Mouse (Mus musculus) heart, postnatal 36 days (tissue): Measurements from ENCODE around the gene Peli2. TPM values are rescaled to one million over a fixed set of nuclear protein-coding genes. Genes with fewer than 3 reads are reported as not detected.

ENCODE experiments used
- DNase-seq, 2 experiments: peaks; one replicate each; pipeline ENCODE4 v3.0.0; 2021 to 2022
- intact Hi-C: fragments of 180-260 bp; cut with DNase I; formaldehyde crosslinking; loops from one replicate; pipeline ENCODE4 v1.15.1; 2025
- total RNA-seq, 2 experiments: library from RNA; stranded (reverse); gene quantifications; 2 replicates each; pipeline ENCODE4 v1.2.3; 2021

Peli2 gene
- total RNA-seq, 2 experiments from 2014 or later: 17.1 to 22.9 TPM

DNA sequence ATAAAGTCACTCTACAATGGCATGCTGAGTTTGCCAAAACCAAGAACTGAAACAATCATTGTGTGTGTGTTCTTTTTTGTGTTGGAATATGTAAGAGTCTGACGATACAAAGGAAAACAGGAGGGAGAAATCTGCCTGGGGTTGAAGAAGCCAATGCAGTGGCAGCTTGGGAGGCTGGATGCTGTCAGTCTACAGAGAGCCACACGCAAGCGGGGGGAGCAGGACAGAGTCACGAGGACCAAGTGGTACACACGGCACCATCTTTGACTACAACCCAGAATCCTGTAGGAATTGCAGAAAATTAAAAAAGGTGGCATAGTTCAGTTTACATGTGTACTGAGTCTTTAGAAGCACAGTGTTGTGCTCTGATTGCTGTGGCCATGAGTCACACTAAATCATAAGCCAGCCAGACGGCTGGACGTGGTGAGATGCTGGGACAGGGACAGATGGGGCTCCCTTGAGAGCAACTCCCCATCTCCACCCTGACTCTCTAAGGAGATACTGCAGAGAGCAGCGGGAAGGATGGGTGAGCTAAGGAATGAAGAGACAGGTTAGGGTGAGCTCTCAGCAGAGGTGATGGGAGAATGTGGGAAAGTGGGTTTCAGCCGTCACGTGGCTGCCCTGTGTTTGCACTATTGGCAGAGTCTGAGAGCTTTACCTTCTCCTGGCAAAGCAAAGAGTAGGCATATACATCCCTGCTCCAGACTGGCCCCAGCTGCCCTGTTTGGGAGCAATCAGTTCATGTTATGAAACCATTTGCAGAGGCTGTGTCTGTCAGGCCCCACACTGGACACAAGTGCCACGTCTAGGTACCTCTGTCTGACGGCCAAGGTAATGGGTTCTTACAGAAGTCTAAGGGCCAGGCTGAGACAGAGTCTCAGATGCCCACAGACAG lies 87.4 kb downstream of the Peli2 start:
- intact Hi-C loops: loop anchor here (5.0 kb wide), 1 partner anchor 39 kb away; no protein-coding TSS in a partner anchor
- no peak for DNase-seq

DNA sequence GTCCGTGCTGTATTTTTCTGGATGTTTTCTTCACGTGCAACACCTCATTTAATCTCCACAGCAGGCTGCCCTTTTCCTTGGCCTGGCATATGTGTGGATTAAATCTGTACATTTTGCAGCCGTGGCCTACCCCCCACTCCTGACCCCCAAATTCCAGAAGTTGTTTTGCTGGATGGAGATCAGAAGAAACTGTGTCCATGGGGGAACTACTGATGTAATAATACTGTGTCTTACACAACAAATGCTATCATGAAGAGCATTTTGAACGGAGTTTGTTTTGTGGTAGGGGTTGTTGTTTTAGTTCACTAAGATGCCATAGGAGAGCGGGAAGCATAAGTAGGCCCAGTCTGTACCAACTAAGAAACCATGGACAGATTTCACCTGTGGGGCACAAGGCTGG lies 88.8 kb downstream of the Peli2 start:
- intact Hi-C loops: loop anchor here (5.0 kb wide), 1 partner anchor 38 kb away; no protein-coding TSS in a partner anchor

DNA sequence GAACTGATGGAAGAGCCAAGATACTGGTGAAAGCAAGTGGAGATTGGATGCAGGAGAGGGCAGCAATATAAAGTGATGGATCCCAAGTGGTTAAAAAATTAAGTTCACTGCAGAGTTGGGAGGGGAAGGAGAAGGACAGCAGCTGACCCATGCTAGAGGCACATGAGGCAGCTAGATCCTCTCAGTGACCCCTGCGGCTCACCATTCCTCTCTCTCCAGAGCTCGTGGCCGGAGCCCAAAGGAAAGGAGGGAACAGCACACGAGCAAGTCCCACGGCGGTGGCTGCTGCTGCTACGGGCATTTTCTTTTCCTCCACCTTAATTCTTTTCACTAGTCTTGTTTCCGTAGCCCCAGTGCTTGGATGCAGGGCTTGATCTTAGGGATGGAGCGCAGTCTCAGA lies 89.5 kb downstream of the Peli2 start:
- intact Hi-C loops: no loop called here
- DNase-seq: no peak

More for the DNA sequence above, 88.8 kb downstream of the Peli2 start:
- no peak for DNase-seq

DNA sequence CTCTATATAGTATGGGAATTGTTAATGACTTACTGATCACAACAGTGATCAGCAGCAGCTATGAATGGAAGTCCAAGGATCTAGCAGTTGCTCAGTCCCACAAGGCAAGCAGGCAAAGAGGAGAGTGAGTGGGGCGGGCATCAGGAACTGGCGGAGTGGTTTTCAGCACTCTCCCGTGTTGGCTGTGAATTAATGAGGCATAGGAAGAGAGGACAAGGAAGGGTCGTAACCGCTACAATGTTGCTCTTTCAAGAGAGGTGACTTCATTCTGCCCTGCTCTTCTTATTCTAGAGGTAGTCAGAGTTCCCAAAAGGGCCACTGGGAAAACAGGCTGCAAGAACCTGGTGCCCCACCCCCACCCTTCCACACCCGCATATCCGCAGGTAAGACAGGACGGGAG lies 90.9 kb downstream of the Peli2 start:
- DNase-seq: no peak
- intact Hi-C loops: no loop called here

DNA sequence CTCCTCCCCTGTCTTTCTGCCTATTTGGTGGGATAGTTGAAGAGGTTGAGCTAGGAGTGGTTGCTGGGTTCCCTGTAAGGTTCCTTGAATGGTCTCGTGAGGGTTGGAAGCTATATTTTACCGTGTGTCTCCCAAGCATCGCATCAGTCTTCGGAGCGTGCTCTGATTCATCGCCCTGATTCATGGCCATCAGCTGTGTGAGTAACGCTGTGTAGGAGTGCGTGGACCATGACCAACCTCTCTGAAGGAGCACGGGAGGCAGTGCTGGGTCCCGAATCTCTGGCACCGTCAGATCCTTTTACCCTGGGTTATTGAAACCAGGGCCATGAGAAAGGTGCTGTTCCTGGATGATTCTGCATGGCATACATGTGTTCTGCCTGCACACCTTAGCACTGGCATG lies 92.2 kb downstream of the Peli2 start:
- DNase-seq: no peak
- intact Hi-C loops: no loop called here

DNA sequence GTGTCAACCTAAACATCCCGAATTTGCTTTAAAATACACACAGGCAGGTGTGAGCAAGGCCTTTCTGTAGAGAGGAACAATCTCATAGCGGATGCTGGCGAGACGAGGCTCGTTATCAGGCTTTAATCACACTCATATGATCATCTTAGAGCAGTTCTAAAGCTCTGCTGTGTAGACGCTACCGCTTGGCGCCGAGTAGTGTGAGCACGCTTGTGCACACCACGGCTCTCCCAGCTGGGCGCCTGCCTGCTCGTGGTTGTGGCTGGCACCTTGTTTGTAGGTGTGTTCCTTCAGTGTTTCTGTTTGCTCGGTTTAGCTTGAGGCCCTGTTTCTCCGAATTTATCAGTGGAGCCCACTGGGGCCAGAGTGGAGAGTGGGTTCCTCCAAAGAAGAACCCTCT lies 93.0 kb downstream of the Peli2 start:
- DNase-seq: no peak
- intact Hi-C loops: no loop called here

DNA sequence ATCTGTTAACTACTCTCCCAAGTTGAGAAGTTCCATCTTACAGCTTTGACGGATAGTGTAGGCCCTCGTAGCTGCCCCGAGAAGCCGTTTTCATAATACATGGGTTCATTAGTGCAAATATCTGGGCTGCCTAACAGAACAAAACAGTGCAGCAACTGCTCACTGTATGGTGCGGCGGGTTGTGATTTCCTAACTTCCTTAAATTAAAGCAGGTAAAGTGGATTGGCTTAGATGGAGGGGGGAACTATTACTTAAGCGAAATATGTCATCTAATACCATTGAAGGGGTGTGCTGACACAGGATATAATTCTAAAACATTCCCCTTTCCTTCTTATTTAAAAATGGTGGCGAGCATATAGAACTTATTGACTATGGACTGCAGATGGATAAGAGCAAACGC lies 101.4 kb downstream of the Peli2 start:
- intact Hi-C loops: no loop called here

DNA sequence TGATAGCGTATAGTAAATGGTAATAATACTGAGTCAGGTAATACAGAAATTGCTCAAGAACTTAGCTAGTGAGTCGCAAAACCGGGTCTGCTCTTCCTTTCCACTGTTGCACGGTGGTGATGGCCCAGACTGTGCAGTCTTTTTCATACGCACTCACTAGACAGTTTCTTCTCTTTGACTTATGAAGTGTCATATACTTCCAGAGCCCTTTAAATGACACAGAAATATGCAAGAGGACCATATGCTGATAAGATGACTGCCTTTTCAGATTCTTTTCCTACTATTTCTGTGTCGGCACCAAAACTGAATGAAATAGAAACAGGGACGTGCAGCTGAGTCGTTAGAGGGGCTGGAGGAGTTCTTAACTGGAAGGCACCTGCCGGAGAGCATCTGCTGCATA lies 102.1 kb downstream of the Peli2 start:
- intact Hi-C loops: no loop called here
- no peak for DNase-seq

More for the DNA sequence above, 101.4 kb downstream of the Peli2 start:
- no peak for DNase-seq

DNA sequence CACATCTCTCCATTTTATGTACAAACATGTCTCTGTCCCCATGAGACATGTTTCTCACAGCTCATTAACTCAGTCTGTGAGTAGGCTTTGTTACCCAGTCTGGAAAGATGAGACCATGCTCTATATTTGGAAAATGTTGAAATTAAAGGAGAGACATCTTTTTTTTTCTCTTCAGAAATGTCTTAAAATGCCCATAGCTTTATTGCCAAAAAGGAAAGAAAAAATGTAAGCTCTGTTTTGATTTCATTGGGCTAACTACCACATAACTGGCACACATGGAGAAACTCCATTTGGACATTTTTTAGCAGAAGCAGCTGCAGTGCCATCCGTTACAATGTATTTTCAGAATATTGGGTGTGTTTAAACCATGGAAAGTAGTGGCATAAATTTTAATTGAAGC lies 103.6 kb downstream of the Peli2 start:
- intact Hi-C loops: no loop called here
- no peak for DNase-seq

DNA sequence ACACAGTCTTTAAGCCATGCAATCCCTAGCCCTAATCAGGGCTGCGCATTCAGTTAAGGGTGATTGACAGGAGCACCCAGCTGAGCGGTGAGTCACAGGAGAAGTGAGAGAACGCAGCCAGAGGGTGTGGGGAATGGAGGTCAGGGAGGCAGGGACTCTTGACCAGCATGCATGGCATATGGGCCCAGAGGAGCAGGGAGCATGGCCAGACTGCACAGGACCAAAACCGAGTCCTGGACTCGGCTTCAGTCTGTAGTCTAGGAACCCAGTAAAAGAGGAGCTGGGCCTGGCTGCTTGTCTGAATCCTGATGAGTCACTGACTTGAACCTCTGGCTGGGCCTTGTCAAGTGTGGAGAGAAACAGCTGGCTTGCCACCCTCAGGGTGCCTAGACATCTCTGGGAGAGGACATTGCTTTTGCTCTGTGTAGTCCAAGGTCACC lies 104.3 kb downstream of the Peli2 start:
- intact Hi-C loops: loop anchor here (5.0 kb wide), 1 partner anchor 62 kb away; no protein-coding TSS in a partner anchor
- DNase-seq: no peak

DNA sequence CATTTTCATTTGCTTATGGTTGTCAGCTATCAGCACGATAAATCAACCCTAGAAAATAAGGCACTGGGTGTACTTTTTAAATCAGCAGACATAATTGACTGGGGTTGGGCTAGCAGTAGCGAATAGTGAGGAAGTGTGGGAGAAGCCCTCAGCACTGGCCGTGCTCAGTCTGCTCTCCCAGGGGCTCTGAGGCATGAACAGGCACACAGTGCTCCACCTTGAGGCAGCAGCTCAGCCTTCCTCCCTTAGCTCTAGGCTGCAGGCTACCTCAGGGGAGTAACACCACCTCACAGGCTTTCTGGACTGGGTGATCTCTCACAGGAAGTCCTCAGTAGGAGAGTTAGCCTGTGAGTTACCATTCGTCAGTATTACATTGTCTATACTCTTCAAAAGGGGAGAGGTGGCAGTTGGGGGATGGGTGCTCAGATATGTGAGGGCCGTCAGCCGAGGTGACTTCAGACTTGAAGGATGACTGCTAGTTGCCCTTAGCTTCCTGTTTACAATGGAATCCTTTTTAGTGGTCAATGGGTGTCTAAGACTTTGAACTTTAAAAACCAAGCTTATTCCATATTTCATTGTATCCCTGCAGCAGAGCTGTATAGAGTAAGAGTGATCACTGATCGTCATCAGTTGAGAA lies 105.3 kb downstream of the Peli2 start:
- intact Hi-C loops: loop anchor here (5.0 kb wide), 1 partner anchor 61 kb away; no protein-coding TSS in a partner anchor
- no peak for DNase-seq

DNA sequence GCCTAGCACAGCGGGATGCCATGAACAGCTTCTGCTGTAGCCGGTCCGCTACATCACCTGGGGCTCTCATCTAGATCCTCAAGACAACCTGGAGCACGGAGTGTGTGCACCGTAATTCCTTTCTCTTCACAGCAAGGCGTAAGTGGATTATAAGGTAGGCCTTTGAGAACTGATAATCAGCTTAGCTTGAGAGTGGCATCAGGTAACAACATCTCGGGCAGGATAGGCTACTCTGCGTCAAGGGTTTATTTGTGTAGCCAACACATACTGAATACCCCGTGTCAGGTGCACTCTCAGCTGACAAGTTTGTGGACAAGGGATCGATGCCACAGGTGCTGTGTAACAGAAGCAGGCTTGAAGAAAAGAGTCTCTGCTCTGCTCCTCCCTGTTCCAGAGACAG lies 106.1 kb downstream of the Peli2 start:
- intact Hi-C loops: loop anchor here (5.0 kb wide), 1 partner anchor 61 kb away; no protein-coding TSS in a partner anchor
- no peak for DNase-seq

DNA sequence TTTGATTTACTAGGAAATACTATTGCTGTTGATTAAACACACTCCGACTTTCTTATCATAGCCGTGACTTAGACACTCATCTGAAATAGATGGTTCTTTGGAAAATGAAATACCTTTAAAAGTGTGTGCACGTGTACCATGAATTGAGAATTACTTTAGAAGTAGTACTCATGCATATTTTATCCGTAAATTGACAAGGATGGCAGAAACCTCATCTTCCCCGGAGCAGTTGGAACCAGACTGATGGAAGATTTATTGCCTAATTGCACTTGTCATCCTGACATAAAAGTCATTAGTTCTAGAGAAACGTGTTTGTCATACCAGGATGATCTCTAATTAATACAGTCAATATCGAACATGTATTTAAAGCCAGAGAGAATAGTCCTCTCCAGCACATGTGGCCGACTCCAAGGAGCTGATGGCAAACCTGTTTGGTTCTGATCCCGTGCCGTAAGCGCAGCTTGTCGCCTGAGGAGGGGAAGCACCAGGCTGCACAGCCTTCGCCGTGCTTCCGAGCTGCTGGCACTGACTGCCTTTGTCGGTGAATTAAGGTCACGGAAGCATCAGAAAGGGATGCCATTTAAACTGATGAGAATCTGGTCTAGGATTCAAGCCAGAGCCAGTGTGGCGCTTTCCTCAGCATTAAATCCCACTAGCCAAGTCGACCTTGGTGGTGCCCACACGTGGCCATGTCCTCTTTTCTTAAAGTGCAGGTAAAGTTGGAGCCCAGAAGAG lies 114.3 kb downstream of the Peli2 start:
- intact Hi-C loops: no loop called here
- no peak for DNase-seq

DNA sequence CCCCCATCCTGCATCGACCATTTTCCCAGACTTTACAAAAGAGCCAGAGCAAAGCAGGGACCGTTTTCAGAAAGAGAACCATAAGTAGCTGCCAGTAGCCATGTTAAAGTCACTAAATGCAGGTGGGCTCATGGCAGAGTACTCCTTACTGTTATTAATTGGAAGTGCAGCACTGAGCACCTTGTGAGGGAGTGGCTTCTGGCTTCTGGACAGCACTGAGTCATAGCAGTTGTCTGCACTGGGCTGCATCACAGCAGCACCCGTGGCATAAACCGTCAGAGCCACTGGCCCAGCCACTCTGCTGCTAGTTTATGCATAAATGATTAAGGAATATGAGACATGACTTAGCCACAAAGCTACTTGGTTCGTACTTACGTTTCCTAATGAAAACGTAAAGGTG lies 120.7 kb downstream of the Peli2 start:
- intact Hi-C loops: no loop called here
- no peak for DNase-seq

DNA sequence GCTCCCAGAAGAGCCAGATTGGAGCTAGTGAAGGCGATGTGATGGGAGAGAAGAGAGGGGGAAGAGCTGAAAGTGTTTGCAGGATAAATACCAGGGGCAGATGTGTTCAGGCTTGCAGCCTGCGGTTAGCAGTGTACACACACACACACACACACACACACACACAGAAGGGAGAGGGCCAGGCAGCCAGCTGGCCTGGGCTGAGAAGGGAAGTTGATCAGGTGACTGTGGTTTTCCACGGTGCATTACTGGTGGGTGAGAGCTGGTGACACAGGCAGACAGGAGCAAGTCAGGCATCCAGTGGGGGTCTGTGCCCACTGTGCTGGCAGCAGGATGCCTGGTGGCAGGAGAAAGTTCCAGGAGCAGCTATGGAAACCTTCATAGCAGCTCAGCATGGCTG lies 125.6 kb downstream of the Peli2 start:
- intact Hi-C loops: loop anchor here (5.0 kb wide), 1 partner anchor 39 kb away; no protein-coding TSS in a partner anchor
- peak in 1 of 2 experiments; percentile 12 for DNase-seq

DNA sequence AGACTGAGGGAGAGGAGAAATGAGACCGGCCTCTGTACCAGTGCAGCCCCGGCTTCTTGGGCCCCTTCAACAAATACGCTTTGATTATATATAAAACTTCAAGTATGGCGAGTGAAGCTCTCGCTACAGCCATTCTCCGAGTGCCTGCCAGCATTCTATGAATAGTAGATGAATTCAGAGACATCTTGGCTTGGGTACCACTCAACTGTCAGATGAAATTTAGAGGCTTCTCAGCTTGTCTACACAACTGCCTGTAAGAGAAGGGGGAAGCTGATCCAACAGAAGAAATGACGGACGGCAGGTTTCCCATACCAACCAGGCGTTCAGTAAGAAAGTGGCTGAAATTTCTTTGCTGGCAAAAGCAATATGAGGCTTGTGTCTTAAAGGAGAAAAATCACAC lies 126.3 kb downstream of the Peli2 start:
- intact Hi-C loops: loop anchor here (5.0 kb wide), 1 partner anchor 40 kb away; no protein-coding TSS in a partner anchor
- no peak for DNase-seq

DNA sequence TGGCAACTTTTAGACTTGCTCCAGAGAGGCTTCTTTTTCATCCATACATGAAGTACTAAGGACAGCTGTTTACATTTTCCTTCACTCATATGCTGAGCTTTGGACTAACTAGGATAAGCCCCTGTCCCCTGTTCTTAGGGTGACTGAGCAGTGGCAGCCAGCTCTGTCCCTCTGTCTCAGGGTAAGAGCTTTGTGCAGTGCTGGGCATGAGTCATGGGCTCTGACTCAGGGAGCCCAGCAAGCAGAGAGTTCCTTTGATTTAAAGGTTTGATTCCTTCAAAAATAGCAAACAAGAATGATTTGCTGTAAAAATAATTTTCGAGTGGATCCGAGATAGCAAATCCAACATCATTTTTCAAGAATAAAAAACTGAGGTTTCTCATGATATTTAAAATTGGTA lies 128.8 kb downstream of the Peli2 start:
- intact Hi-C loops: loop anchor here (5.0 kb wide), 1 partner anchor 42 kb away; no protein-coding TSS in a partner anchor
- DNase-seq: no peak

DNA sequence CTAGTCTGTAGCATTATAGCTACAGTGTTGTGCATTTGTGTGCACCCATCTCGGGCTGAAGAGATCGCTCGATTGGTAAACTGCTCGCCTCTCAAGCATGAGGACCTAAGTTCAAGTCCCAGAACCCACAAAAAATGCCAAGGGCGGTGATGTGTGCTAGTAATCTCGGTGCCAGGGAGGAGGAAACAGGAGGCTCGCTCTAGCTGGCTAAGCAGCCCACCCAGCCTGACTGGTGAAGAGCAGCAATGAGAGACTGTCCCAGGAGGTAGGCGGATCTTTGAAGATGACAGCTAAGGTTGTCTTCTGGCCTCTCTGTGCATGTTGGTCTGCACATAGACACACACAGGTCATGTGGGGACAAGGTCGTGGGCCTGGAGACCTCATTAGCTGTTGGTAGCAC lies 129.3 kb downstream of the Peli2 start:
- intact Hi-C loops: loop anchor here (5.0 kb wide), 2 partner anchors 43 to 128 kb away; partner anchors contain the start of gene Peli2
- no peak for DNase-seq

DNA sequence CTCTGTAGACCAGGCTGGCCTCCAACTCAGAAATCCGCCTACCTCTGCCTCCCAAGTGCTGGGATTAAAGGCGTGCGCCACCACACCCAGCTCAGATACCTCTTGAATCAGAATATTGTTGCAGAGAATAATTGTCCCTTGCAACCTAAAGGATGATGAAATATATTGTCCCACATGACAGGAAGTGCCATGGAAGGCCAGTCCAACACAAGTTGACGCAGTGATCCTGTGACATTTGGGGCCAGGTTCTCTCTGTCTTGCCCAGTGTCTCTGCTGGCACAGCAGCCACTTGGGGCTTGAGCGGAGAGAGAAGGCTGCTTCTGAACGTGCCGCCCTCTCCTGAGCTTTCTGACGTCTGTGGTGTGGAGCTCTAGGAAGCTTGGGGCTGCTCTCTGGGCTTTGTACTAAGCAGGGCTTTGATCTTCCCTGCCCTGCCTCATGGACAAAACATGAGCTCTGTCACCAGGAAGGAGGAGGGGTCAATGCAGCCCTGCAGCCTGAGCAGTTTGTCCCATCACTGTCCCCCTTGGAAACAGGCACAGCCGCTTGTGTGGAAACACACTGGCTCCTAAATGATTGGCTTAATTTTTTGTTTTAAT lies 130.9 kb downstream of the Peli2 start:
- intact Hi-C loops: loop anchor here (5.0 kb wide), 1 partner anchor 129 kb away; the partner anchor contains the start of gene Peli2
- DNase-seq: no peak

DNA sequence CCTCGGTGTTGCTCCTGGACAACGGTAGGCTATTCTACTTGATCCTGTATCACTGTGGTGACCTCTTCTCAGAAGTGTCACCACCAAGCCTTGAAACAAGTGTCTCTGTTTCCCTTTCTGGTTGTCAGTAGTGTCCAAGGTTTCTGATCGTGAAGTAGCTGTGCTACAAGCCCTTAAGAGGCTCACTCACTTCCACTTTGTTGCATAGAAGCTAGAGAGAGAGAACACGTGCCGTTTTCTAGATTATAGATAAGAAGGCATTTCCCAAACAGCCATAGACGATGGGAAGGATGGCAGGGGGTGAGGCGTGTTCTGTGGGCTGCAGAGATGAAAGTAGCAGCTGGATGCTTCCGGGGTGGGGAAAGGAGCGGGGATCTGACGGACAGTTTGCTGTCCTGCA lies 132.6 kb downstream of the Peli2 start:
- intact Hi-C loops: loop anchor here (5.0 kb wide), 1 partner anchor 131 kb away; the partner anchor contains the start of gene Peli2
- no peak for DNase-seq
